Mouse (Mus musculus) kidney, adult 9 months (tissue): ENCODE measurements around the gene Mthfd2.
A peak's percentile ranks its signal among the peaks of the same experiment; 100 is the strongest.
"Not testable (repeated sequence)": the region's sequence is repeated elsewhere in the genome, so short reads cannot be mapped to it uniquely, and the experiment has no call there.

Source experiments
- DNase-seq: peaks from one replicate; pipeline ENCODE4 v3.0.0; 2022

Gene Mthfd2

DNA sequence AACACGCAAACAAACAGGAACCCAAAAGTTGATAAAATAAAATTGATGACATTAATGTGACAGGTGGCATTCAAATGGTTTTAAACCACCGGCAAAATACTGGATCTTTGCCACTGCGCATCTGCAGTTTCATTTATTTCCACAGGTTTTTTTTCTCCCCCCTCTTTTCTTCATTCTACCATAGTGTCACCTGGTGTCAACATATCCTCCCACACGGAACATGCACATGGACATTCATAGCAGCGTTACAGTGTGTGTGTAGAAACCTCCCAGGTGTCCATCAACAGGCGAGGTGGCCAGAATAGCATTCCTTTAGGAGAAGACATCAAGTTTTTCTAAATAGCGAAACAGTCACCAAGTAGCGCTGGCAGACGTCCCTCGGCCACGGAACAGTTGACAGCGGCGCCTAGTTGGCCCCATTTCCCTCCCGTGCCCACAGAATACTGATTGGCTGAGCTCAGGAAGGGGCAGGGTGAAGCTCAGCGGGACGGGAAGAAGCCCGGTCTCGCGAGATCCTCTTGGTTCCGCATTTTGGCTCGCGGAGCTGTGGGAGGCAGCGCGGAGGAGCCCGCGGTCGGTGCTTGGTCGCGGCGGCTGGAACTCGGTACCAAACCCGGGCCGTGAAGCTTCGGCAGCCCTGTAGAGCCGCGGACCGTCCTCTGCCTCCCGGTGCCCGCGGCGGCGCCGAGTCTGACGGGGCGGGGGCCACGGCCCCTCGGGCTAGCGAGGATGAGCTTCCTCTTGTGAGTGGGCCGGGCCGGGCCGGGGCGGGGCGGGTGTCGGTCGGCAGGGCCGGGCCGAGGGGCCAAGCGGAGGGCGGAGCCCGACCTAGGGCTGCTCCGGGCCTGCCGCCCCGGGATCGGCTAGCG is at the start of gene Mthfd2, which contains the start of gene Mob1a:
Gene Mthfd2 (minus strand): TSS at position 384 of the 869 bp plus-strand sequence.
Gene Mob1a (plus strand): TSS at position 492 of the 869 bp plus-strand sequence.
- peak; percentile 96 for DNase-seq

DNA sequence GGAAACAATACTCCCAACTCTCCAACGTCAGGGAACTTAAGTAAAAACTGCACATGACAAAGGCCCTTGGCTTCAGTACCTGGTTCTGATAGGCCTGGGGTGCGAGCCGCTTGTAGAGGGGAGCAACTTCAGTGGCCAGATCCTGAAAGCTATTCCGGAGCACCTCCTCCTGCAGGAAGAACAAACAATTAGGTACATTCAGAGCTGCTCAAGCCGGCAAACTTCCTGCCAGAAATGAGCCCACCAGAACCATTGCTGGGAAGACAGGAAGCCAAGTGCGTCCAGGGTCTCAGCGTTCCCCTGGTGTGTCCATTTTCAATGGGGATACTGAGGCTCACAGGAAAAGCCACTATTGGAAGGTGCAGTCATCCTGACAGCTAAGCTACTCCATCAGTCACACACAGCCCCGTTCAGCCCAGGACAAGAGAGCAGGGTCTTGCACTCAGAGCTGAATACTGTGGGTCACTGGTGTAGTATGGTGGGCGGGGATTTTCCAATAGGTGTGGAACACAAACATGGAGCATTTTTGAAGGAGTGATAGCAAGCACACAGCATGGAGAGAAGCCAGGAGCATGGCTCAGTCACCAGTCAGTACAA is 48.1 kb upstream of the Mthfd2 start:
- no peak for DNase-seq

DNA sequence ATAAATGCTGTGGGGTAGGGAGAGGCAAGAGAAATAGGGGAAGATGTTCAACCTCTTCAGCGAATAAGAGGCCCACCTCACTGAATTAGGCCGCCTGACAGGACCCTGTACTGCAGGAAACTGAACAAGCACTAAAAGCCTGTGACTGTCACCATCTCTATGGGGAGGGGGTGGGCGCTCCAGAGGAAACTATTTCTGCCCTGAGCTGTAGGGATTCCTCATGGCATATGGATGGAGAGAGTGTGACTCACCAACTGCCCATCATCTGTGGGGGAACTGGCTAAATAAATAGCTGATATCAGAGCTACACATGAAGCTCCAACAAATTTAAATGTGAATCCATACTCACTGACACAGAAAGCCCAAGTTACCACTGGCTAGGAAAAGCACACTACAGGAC is 45.6 kb upstream of the Mthfd2 start:
- DNase-seq, result no peak

DNA sequence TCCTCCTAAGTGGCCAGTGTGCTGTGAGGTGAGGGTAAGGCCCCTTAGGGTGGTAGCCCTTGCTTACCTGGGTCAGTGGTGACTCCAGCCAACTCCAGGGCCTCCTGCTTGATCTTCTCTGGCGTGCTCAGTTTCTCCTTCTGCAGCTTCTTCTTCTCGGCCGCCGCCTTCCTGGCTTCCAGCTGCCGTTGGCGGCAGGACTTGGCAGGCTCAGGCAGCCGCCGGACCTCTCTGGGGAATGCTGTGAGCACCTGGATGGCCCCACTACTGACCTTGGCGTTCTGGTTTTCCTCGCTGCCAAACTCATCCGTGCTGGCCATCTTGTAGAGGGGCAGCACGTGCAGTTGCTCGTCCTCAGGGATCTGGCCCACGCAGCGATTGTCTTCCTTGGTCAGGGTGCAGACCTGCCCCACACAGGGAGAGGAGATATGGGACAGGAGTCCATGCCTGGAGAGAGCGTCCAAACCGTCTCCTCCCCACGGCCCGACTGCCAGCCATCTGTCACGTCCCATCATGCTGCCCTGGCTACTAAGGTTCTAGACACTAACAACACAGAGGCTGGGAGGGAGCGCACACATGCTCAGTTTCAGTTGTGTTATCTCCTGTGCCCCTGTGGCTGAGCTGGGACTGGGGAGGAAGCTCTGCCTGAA is 44.7 kb upstream of the Mthfd2 start:
- DNase-seq, result no peak

DNA sequence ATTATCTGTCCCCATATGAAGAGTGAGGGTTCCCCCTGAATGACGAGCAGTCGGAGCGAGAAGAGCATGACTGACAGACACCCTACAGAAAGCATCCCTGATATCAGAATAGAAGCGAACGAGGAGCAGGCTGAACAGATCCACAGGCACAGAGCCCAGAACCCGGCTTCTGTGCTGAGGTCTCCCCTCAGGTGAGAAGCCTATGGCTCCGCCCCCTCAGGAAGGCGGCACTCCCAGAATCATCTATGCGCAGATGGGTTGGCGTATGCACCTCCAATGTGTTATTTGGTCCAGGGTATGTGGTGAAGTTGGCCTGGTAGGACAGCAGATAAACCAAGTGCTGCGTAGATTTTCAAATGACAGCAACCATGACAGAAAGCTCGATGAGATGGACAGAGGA is 37.4 kb upstream of the Mthfd2 start:
- no peak for DNase-seq

- DNase-seq, result no peak
Observed at GRCm38 (mm10) chr6:83361523-83362248, 36.0 kb upstream of the Mthfd2 start.

DNA sequence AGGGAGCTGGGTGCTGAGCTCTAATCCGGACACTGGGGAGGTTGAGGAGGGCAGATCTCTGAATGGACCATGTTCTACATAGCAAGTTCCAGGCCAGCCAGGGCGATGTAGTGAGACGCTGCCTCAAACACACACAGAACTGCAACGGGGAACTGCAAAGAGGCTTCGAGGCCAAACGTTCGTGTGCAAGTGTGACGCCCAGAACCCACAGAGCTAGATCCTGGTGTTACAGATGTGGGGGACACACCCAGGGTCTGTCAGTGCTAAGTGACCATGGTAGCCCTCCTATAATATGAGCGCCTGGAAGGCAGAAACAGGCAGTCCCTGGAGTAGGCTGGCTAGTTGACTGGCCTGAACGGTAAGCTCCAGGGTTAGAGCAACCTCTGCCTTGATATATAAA is 31.7 kb upstream of the Mthfd2 start:
- no peak for DNase-seq

- DNase-seq, result peak; percentile 78
Observed at GRCm38 (mm10) chr6:83356569-83357138, 30.9 kb upstream of the Mthfd2 start.

GRCm38 (mm10) chr6:83354856-83355781 is 29.4 kb upstream of the Mthfd2 start:
- peak; percentile 54 for DNase-seq

DNA sequence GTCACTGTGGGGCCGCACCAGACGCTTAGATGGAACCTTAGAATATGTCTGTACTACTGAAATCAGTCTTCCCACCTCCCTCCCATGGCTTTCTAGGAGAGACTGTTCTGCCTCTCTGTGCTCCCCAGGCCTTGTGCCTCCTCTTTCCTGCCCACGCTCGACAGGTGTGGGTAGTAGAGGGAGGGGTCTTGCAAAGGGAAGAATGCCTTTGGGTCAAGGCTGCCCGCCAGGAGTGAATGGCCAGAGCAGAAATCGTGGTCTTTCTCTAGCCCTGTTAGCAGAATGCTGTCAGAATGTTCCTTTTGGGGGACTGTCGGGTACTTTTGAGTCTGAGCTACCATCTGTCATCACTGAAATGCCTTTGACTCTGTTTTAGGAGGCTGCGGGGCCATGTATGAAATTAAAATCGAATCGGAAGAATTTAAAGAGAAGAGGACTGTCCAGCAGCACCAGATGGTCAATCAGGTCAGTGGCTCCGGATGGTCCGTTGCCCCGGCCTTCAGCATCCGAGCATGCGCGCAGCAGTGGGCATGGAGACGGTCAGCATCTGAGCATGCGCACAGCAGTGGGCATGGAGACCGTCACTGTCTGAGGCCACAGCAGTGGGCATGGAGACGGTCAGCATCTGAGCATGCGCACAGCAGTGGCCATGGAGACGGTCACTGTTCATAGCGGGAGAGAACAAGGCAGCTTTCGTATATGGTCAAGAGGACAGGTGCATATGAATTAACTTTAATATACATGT is 27.1 kb upstream of the Mthfd2 start:
- DNase-seq, result no peak

DNA sequence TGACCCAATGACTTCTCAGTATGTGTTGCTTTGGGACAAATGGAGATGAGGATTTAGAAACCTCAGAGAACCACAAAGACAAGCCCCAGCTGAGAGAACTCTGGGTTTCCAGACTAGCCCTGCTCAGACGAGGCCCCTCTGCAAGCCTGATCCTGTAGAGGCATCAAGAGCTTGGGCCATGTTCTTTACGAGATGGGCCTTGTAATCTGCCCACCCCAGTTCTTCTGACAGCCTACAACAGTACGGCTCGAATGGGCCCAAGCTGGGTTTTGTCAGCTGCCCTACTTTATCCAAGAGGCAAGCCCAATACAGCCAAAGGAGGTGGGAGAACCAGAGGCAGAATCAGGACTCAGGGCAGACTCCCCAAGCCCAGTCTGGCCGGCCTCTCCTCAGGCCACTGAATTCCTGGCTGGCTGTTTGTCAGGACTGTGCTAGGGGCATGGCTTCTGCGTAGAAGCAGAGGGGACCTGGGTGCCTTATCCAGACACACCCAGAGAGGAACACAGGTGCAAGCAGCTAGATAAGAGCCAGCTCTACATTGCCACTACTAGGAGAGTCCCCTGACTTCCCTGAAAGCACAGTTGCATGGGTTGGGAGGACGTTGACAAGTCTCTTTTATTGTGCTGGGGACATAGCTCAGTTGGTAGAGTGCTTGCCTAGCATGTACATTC is 25.9 kb upstream of the Mthfd2 start:
- DNase-seq, result no peak

DNA sequence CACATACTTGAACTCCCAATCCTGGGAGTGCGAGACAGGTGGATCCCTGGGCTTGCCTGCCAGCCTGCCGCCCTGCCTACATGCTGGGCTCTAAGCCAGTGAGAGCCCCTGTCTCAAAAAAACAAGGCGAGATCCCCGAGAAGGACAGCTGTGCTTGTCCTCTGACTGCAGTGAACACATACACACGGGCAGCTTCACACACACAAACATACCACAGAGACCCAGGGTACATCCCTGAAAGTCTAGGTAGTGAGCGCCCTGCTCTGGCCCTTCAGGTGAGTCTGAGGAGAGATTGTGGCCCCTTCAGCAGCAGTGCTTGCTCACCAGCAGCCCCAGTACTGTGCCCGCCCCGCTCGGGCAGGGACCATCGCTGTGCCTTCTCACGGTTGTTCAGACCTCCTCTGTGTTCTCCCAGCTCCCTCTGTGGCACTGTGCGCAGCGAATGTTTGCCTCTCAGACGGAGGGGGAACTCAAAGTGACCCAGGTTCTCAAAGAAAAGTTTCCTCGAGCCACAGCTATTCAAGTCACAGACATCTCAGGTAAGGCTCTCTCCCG is 25.2 kb upstream of the Mthfd2 start:
- DNase-seq, result no peak

- no peak for DNase-seq
Observed at GRCm38 (mm10) chr6:83350172-83350571, 24.5 kb upstream of the Mthfd2 start.

DNA sequence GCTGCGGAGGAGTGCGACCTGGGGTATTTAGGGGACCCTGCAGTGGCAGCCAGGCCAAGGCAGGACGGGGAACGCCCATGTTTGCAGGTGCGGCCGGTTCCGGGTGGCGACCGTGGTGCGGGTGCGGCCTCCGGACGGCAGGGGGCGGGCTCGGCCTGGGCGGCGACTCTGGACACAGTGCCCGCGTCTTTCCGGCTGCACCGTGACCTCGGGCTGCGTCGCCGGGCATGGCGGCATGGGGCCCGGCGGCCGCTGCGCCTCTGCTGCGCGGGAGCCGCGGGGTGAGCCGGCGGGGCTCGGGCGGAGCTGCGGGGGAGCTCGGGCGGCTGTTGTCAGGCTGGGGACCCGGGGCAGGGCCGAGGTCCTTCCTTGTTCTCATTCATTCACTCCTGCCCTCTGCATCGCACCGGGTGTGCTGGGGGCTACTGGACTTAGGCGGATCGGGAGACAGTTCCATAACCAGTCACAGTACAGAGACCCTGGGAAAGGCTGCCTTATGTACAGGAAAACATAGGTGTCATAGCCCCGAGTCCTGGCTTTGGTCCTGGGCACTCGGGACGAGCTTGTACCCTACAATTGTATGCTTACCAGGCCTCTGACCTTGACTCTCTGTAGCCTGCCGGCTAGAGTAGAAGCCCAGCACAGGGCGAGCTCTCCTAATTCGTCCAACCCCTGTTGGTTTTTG is 23.7 kb upstream of the Mthfd2 start:
- DNase-seq, result peak; percentile 91

DNA sequence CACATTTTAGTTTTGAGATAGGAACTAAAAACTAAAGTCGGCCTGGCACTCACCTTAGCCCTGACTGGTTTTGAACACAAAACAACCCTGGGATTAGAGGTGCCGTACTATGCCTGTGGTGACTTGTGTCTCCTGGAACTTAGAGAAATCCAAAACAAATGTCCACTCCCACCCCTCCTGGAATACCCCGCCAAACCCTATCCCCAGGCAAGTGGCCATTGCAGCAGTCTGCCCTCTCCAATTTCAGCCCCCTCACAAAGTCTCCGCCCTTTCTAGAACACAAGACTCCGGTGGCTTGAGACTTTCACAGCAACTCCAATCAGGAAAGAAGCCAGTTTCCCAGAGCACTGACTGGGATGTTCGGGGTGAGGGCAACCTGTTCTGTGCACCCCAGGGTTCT is 23.2 kb upstream of the Mthfd2 start, which contains the start of gene Bola3:
Gene Bola3 (plus strand): TSS at position 275 of the 400 bp plus-strand sequence.
- DNase-seq, result no peak

- no peak for DNase-seq
Observed at GRCm38 (mm10) chr6:83347916-83348315, 22.2 kb upstream of the Mthfd2 start.

- not testable (repeated sequence) for DNase-seq
Observed at GRCm38 (mm10) chr6:83345285-83345684, 19.6 kb upstream of the Mthfd2 start.

GRCm38 (mm10) chr6:83342957-83343356 is 17.2 kb upstream of the Mthfd2 start:
- DNase-seq, result no peak

GRCm38 (mm10) chr6:83341387-83341786 is 15.7 kb upstream of the Mthfd2 start:
- no peak for DNase-seq
